Mouse (Mus musculus) spleen, adult 2 months (tissue): Measurements from ENCODE around the gene Chrm3. TPM values are rescaled to one million over a fixed set of nuclear protein-coding genes. Genes with fewer than 3 reads are reported as not detected.

Experiments
- DNase-seq, 2 experiments: peaks; one replicate each; pipeline versions ENCODE4 v3.0.0 to v3.0.0-alpha.2; 2012 to 2021; ENCODE audit warnings: low spot score in 2 of 2, low read depth in 1 of 2
- H3K27ac ChIP-seq: fragments of 200-500 bp; 2 replicates; pipeline ENCODE4 v1.5.1; 2012; ENCODE audit warnings: low read length, inconsistent platforms; ENCODE audit not compliant: insufficient read depth
- H3K27me3 ChIP-seq: fragments of 200-500 bp; 2 replicates; pipeline ENCODE4 v1.6.1; 2012; ENCODE audit warnings: mild to moderate bottlenecking, moderate library complexity, low read length, inconsistent platforms; ENCODE audit not compliant: control insufficient read depth, insufficient read depth
- H3K36me3 ChIP-seq: fragments of 200-500 bp; 2 replicates; pipeline ENCODE4 v1.6.1; 2012; ENCODE audit warnings: mild to moderate bottlenecking, low read length, inconsistent platforms; ENCODE audit not compliant: control insufficient read depth, insufficient read depth
- H3K4me1 ChIP-seq: fragments of 200-500 bp; 2 replicates; pipeline ENCODE4 v1.6.1; 2011; ENCODE audit warnings: inconsistent platforms; ENCODE audit not compliant: control insufficient read depth, insufficient read depth, insufficient read length
- H3K4me3 ChIP-seq: fragments of 200-500 bp; 2 replicates; pipeline ENCODE4 v1.5.1; 2011; ENCODE audit warnings: mild to moderate bottlenecking, inconsistent platforms; ENCODE audit not compliant: insufficient read depth, insufficient read length; ENCODE audit errors: extremely low read depth
- CTCF ChIP-seq: fragments of 200-500 bp; IDR thresholded peaks from 2 replicates; pipeline ENCODE4 v1.5.1; 2011; ENCODE audit warnings: mild to moderate bottlenecking, inconsistent platforms; ENCODE audit not compliant: insufficient read depth, insufficient read length, insufficient replicate concordance; ENCODE audit errors: extremely low read depth
- POLR2A ChIP-seq: fragments of 200-500 bp; IDR thresholded peaks from 2 replicates; pipeline ENCODE4 v1.6.1; 2011; ENCODE audit warnings: low read depth, low read length, inconsistent platforms
- WGBS: fragments of 180-500 bp; shearing (Covaris S2); methylation state at CpG from one replicate; pipeline ENCODE4 v1.1.7; 2018; 5-methylcytosine and 5-hydroxymethylcytosine counted together
- polyA plus RNA-seq: library from polyadenylated mRNA; depleted of rRNA; stranded (reverse); fragments of >200 nt; gene quantifications from 2 replicates; pipeline ENCODE4 v1.2.3, GENCODE M21; 2012

Chrm3 gene
- polyA plus RNA-seq, 1 experiment = 0.58 TPM

GRCm38 (mm10) chr13:10062681-10063080 lies 298.0 kb downstream of the Chrm3 start:
- 82% methylated on average over 5 of the region's 5 CpGs for WGBS
- H3K27me3 ChIP-seq = no peaks in the 10 kb centered on the region
- no peaks in the 10 kb centered on the region for H3K36me3 ChIP-seq
- no peak overlapping the region for H3K4me3 ChIP-seq
- peaks cover 18% of the 10 kb centered on the region for H3K4me1 ChIP-seq
- no peak for DNase-seq
- TF ChIP-seq CTCF = no peak
- no peak for TF ChIP-seq POLR2A
- no peak overlapping the region for H3K27ac ChIP-seq

GRCm38 (mm10) chr13:10058993-10059392 lies 301.7 kb downstream of the Chrm3 start:
- no peak for DNase-seq
- Histone ChIP-seq H3K4me3 (no peak overlapping the region), H3K27ac (no peak overlapping the region), H3K27me3 (no peaks in the 10 kb centered on the region), H3K36me3 (no peaks in the 10 kb centered on the region), H3K4me1 (peaks cover 7% of the 10 kb centered on the region; the same call in 1 of the 2 replicates)
- TF ChIP-seq CTCF = no peak
- no peak for TF ChIP-seq POLR2A
- WGBS = 86% methylated on average over 1 of the region's 1 CpGs

GRCm38 (mm10) chr13:10057644-10058198 lies 302.9 kb downstream of the Chrm3 start:
- no peak overlapping the region for H3K4me3 ChIP-seq

GRCm38 (mm10) chr13:10054086-10054485 lies 306.6 kb downstream of the Chrm3 start:
- peaks cover 1% of the 10 kb centered on the region; the same call in 1 of the 2 replicates for H3K4me1 ChIP-seq
- no peak for DNase-seq
- no peaks in the 10 kb centered on the region for H3K27me3 ChIP-seq
- no peak overlapping the region for H3K27ac ChIP-seq
- H3K4me3 ChIP-seq = no peak overlapping the region
- no peak for TF ChIP-seq CTCF
- H3K36me3 ChIP-seq = no peaks in the 10 kb centered on the region

More at GRCm38 (mm10) chr13:10057644-10058198, 302.9 kb downstream of the Chrm3 start:
- Histone ChIP-seq H3K36me3 (no peaks in the 10 kb centered on the region), H3K4me1 (peaks cover 3% of the 10 kb centered on the region; the same call in 1 of the 2 replicates), H3K27ac (no peak overlapping the region), H3K27me3 (no peaks in the 10 kb centered on the region)
- TF ChIP-seq CTCF (no peak), POLR2A (no peak)
- WGBS = 68% methylated on average over 2 of the region's 2 CpGs
- no peak for DNase-seq

GRCm38 (mm10) chr13:10053301-10053889 lies 307.3 kb downstream of the Chrm3 start:
- DNase-seq = no peak
- 87% methylated on average over 8 of the region's 8 CpGs for WGBS
- H3K4me3 ChIP-seq = no peak overlapping the region
- H3K27ac ChIP-seq = no peak overlapping the region
- TF ChIP-seq POLR2A = no peak
- no peak for TF ChIP-seq CTCF
- H3K36me3 ChIP-seq = no peaks in the 10 kb centered on the region
- no peaks in the 10 kb centered on the region for H3K27me3 ChIP-seq
- H3K4me1 ChIP-seq = no peaks in the 10 kb centered on the region

GRCm38 (mm10) chr13:10045651-10046350 lies 314.8 kb downstream of the Chrm3 start:
- no peak for DNase-seq
- TF ChIP-seq CTCF (no peak), POLR2A (no peak)
- 82% methylated on average over 7 of the region's 7 CpGs for WGBS
- H3K27me3 ChIP-seq = no peaks in the 10 kb centered on the region
- no peaks in the 10 kb centered on the region for H3K36me3 ChIP-seq
- no peak overlapping the region for H3K27ac ChIP-seq
- no peaks in the 10 kb centered on the region; the same call in 1 of the 2 replicates for H3K4me1 ChIP-seq
- no peak overlapping the region for H3K4me3 ChIP-seq

- Histone ChIP-seq H3K36me3 (no peaks in the 10 kb centered on the region), H3K4me1 (no peaks in the 10 kb centered on the region; the same call in 1 of the 2 replicates), H3K4me3 (no peak overlapping the region), H3K27ac (no peak overlapping the region), H3K27me3 (no peaks in the 10 kb centered on the region)
- no peak for DNase-seq
- WGBS = 34% methylated on average over 4 of the region's 4 CpGs
- TF ChIP-seq CTCF = no peak
- no peak for TF ChIP-seq POLR2A
Measured at GRCm38 (mm10) chr13:10044084-10044483, 316.6 kb downstream of the Chrm3 start.
